ENCODE assay signal across 8 mouse cellular contexts in the genomic region with DNA sequence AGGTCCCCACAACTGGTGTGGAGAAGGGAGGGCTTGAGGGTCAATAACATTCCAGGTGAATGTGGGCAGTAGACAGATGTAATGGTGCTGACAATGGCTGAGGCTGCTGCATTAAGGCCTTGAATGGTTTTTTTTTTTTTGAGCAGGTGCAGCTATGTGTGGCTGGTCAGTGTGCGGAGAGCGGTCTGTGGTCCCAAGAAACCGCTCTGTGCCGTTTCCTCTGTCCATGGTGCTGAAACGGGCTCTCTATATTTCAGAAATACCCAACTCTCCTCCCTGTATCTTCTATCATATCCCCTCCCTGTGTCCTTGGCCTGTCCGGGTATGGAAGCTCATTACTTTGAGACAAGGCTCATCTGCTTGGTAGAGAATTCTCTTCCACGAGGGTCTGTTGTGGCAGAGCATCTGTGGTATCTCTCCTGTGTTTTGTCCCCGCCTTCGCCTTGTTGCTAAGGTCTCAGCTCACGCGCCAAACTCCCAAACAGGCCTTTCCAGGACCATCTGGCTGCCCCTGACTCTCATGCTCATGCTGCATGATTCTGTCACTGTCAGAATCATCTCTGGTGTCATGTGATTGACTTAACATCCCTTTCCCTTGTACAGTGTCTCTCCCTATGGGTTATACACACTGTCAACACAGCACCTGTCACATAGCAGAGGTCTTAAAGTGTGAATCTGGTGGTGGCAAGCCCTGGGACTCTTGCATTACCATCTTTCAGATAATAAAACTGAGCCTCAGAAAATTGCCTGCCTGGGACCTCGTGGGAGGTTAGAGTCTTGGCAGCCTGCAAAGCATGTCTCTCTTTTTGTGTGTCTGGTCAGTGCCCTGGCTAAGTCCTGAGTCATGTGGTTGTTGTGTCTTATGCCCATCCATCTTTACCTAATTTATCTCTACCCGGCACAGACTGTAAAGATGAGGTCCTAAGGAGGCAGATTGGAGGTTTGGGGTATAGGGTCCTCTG.
DNase-seq lines count a peak whose midpoint lies in the region; ATAC-seq and TF ChIP-seq lines count a peak whose summit lies in the region.

No protein-coding gene starts in this region.

- no peaks in the 10 kb centered on the region for H3K36me3 ChIP-seq in midbrain, embryonic 10.5 days
- no peaks in the 10 kb centered on the region for H3K36me3 ChIP-seq in midbrain, embryonic 13.5 days
- no peaks in the 10 kb centered on the region for H3K36me3 ChIP-seq in forebrain, embryonic 14.5 days (ENCODE audit: control insufficient read depth, insufficient read depth, low read length)
- H3K36me3 ChIP-seq in myocyte (ENCODE audit: control insufficient read depth, insufficient read depth) = no peaks in the 10 kb centered on the region

- H3K79me2 ChIP-seq in myocyte (ENCODE audit: control insufficient read depth, insufficient read depth) = no peaks in the 10 kb centered on the region

- WGBS in midbrain, embryonic 10.5 days = 50% methylated on average over 13 of the region's 13 CpGs
- 50% methylated on average over 13 of the region's 13 CpGs for WGBS in midbrain, embryonic 13.5 days
- WGBS in forebrain, embryonic 14.5 days = 45% methylated on average over 13 of the region's 13 CpGs

- H3K4me3 ChIP-seq in midbrain, embryonic 10.5 days = no peak overlapping the region
- no peak overlapping the region for H3K4me3 ChIP-seq in midbrain, embryonic 13.5 days (replicated peaks)
- no peak overlapping the region for H3K4me3 ChIP-seq in forebrain, embryonic 14.5 days (ENCODE audit: low read depth, low read length)
- H3K4me3 ChIP-seq in myocyte = no peak overlapping the region

- no peak for ATAC-seq in midbrain, embryonic 13.5 days
- ATAC-seq in forebrain, embryonic 14.5 days = no peak

- 0 out of 2 replicates have a peak, but pooled peaks cover 5% of the 10 kb centered on the region for H3K4me1 ChIP-seq in midbrain, embryonic 10.5 days
- peaks cover 41% of the 10 kb centered on the region for H3K4me1 ChIP-seq in midbrain, embryonic 13.5 days (replicated peaks)
- H3K4me1 ChIP-seq in forebrain, embryonic 14.5 days (ENCODE audit: control insufficient read depth, insufficient read depth, low read length) = peaks cover 15% of the 10 kb centered on the region

- no peaks in the 10 kb centered on the region for H3K9me3 ChIP-seq in midbrain, embryonic 10.5 days (replicated peaks)
- no peaks in the 10 kb centered on the region for H3K9me3 ChIP-seq in midbrain, embryonic 13.5 days
- no peaks in the 10 kb centered on the region for H3K9me3 ChIP-seq in forebrain, embryonic 14.5 days (replicated peaks; ENCODE audit: control insufficient read depth, low read length)

- TF ChIP-seq POLR2A in myocyte (IDR thresholded peaks at IDR 0.05; ENCODE audit: insufficient read length, low read depth) = no peak

- peak; percentile 49 to 50 for DNase-seq in cerebellum, postnatal 25 days
- DNase-seq in cerebellum, adult 9-10 months = no peak
- peak; percentile 54 for DNase-seq in midbrain, embryonic 10.5 days (ENCODE audit: low spot score)
- peak; percentile 46 for DNase-seq in forebrain, embryonic 14.5 days (ENCODE audit: low spot score)
- no peak for DNase-seq in spleen, postnatal 14 days (ENCODE audit: low spot score in 2 of 2)
- no peak for DNase-seq in natural killer cell, adult 2 months (ENCODE audit: low spot score in 2 of 2)

- no peaks in the 10 kb centered on the region for H3K27me3 ChIP-seq in midbrain, embryonic 10.5 days (ENCODE audit: low read depth, poor library complexity, severe bottlenecking)
- no peaks in the 10 kb centered on the region for H3K27me3 ChIP-seq in midbrain, embryonic 13.5 days
- H3K27me3 ChIP-seq in forebrain, embryonic 14.5 days (replicated peaks; ENCODE audit: control insufficient read depth, insufficient read depth, low read length) = no peaks in the 10 kb centered on the region
- H3K27me3 ChIP-seq in myocyte (ENCODE audit: control insufficient read depth, insufficient read depth, insufficient read length) = no peaks in the 10 kb centered on the region

- no peak overlapping the region for H3K9ac ChIP-seq in midbrain, embryonic 13.5 days (replicated peaks)
- no peak overlapping the region for H3K9ac ChIP-seq in forebrain, embryonic 14.5 days (ENCODE audit: low read length)

- H3K27ac ChIP-seq in midbrain, embryonic 10.5 days (replicated peaks) = no peak overlapping the region
- no peak overlapping the region for H3K27ac ChIP-seq in midbrain, embryonic 13.5 days
- no peak overlapping the region for H3K27ac ChIP-seq in forebrain, embryonic 14.5 days (ENCODE audit: low read depth, low read length)

- H3K4me2 ChIP-seq in midbrain, embryonic 13.5 days (replicated peaks) = no peak overlapping the region
- no peak overlapping the region for H3K4me2 ChIP-seq in forebrain, embryonic 14.5 days (ENCODE audit: low read length)
- no peak overlapping the region for H3K4me2 ChIP-seq in myocyte (ENCODE audit: low read depth)

- no peak overlapping the region for H3ac ChIP-seq in myocyte (ENCODE audit: control insufficient read depth, insufficient read length)

TF ChIP-seq in myocyte, 11 proteins besides CTCF, POLR2A, EP300 and RAD21:
- TF ChIP-seq USF1 (IDR thresholded peaks at IDR 0.05; ENCODE audit: low read depth) (no peak), MYOD1 (IDR thresholded peaks at IDR 0.05; ENCODE audit: control insufficient read depth in 1 of 3, insufficient read length in 2 of 3, low read depth in 2 of 3) (no peak), E2F4 (IDR thresholded peaks at IDR 0.05; ENCODE audit: insufficient read depth) (no peak), MAX (IDR thresholded peaks at IDR 0.05; ENCODE audit: low read depth) (no peak), POLR2AphosphoS2 (IDR thresholded peaks at IDR 0.05; ENCODE audit: insufficient read length, low read depth) (no peak), TCF12 (IDR thresholded peaks at IDR 0.05; ENCODE audit: insufficient read depth, poor library complexity, severe bottlenecking) (no peak), REST (IDR thresholded peaks at IDR 0.05; ENCODE audit: insufficient read depth, insufficient read length) (peak; percentile 81), MYOG (IDR thresholded peaks at IDR 0.05; ENCODE audit: control insufficient read depth in 1 of 3, insufficient read depth in 1 of 3, insufficient read length in 2 of 3, low read depth in 2 of 3) (no peak)

Comparison
In these comparisons a context has a peak if more than half of its experiments do, and no peak if none do; other contexts are left out.
1. DNase-seq: peak in cerebellum, postnatal 25 days (2 of 2), midbrain, embryonic 10.5 days (single experiment) and forebrain, embryonic 14.5 days (single experiment); none in cerebellum, adult 9-10 months (single experiment), spleen, postnatal 14 days (0 of 2) and natural killer cell, adult 2 months (0 of 2).